Mouse (Mus musculus) 3134 (cell line): ENCODE measurements around the gene Hectd3.

Experiments
- DNase-seq: peaks from one replicate; pipeline ENCODE4 v3.0.0-alpha.2; 2011; ENCODE audit warnings: low spot score; ENCODE audit not compliant: insufficient read length; ENCODE audit errors: extremely low read depth

The Hectd3 gene

GRCm38 (mm10) chr4:117014901-117015415 lies 19.8 kb downstream of the Hectd3 start:
- DNase-seq = no peak

- DNase-seq = no peak
These were observed 22.6 kb downstream of the Hectd3 start for GRCm38 (mm10) chr4:117017738-117018137.

- DNase-seq = no peak
These were observed 23.2 kb downstream of the Hectd3 start for GRCm38 (mm10) chr4:117018327-117018726.

- DNase-seq = peak; percentile 93
These were observed 24.4 kb downstream of the Hectd3 start, which contains the start of gene Eif2b3 for GRCm38 (mm10) chr4:117019206-117020134. Gene Eif2b3 (plus strand): TSS chr4:117019402.

GRCm38 (mm10) chr4:117023469-117023868 lies 28.4 kb downstream of the Hectd3 start:
- no peak for DNase-seq

GRCm38 (mm10) chr4:117031105-117031504 lies 36.0 kb downstream of the Hectd3 start:
- DNase-seq = no peak

- no peak for DNase-seq
These were observed 45.0 kb downstream of the Hectd3 start for GRCm38 (mm10) chr4:117039925-117040687.

GRCm38 (mm10) chr4:117040791-117041190 lies 45.7 kb downstream of the Hectd3 start:
- DNase-seq = no peak

GRCm38 (mm10) chr4:117041283-117041721 lies 46.2 kb downstream of the Hectd3 start:
- DNase-seq = no peak

- DNase-seq = no peak
These were observed 53.7 kb downstream of the Hectd3 start for GRCm38 (mm10) chr4:117048836-117049235.

GRCm38 (mm10) chr4:117049485-117049884 lies 54.4 kb downstream of the Hectd3 start:
- DNase-seq = no peak

GRCm38 (mm10) chr4:117052626-117053025 lies 57.5 kb downstream of the Hectd3 start:
- no peak for DNase-seq

GRCm38 (mm10) chr4:117053956-117054355 lies 58.8 kb downstream of the Hectd3 start:
- no peak for DNase-seq
